Mouse (Mus musculus) neural tube, embryonic 13.5 days (tissue): ENCODE measurements around the gene Yipf2. TPM values are rescaled to one million over a fixed set of nuclear protein-coding genes. Genes with fewer than 3 reads are reported as not detected.

ENCODE experiments used
- ATAC-seq: fragments of 200-750 bp; cut with Nextera tagmentation; 2 replicates; pipeline ENCODE4 v1.8.0; 2017; ENCODE audit warnings: low read depth, mild to moderate bottlenecking, moderate TSS enrichment, moderate library complexity
- H3K27ac ChIP-seq: fragments of 300-500 bp; sonication (generic); replicated peaks from 2 replicates; pipeline ENCODE4 v1.5.1; 2015; ENCODE audit warnings: moderate library complexity, mild to moderate bottlenecking, inconsistent platforms
- H3K27me3 ChIP-seq: fragments of 300-500 bp; sonication (generic); 2 replicates; pipeline ENCODE4 v1.6.1; 2015; ENCODE audit warnings: mild to moderate bottlenecking, inconsistent platforms
- H3K36me3 ChIP-seq: fragments of 300-500 bp; sonication (generic); 2 replicates; pipeline ENCODE4 v1.6.1; 2015; ENCODE audit warnings: mild to moderate bottlenecking, inconsistent platforms
- H3K4me1 ChIP-seq: fragments of 300-500 bp; sonication (generic); replicated peaks from 2 replicates; pipeline ENCODE4 v1.6.1; 2015; ENCODE audit warnings: inconsistent platforms
- H3K4me2 ChIP-seq: fragments of 300-500 bp; sonication (generic); 2 replicates; pipeline ENCODE4 v1.6.1; 2015; ENCODE audit warnings: inconsistent platforms, mild to moderate bottlenecking, moderate library complexity
- H3K4me3 ChIP-seq: fragments of 300-500 bp; sonication (generic); 2 replicates; pipeline ENCODE4 v1.5.1; 2015; ENCODE audit warnings: mild to moderate bottlenecking, inconsistent platforms
- H3K9ac ChIP-seq: fragments of 300-500 bp; sonication (generic); 2 replicates; pipeline ENCODE4 v1.6.1; 2015; ENCODE audit warnings: moderate library complexity, mild to moderate bottlenecking, inconsistent platforms
- H3K9me3 ChIP-seq: fragments of 300-500 bp; sonication (generic); 2 replicates; pipeline ENCODE4 v1.6.1; 2016; ENCODE audit warnings: inconsistent platforms
- whole genome bisulfite sequencing: fragments of 180-500 bp; shearing (Covaris S2); methylation state at CpG from one replicate; pipeline ENCODE4 v1.1.7; 2015; 5-methylcytosine and 5-hydroxymethylcytosine counted together
- polyA plus RNA-seq: library from polyadenylated mRNA; unstranded; fragments of >200 nt; fragmentation: Nextera tagmentation; extraction: Ambion mirVana; gene quantifications from 2 replicates; pipeline ENCODE4 v1.2.1, GENCODE M21; 2015

Gene Yipf2
- polyA plus RNA-seq, 1 experiment from 2014 or later: 23.5 TPM

GRCm38 (mm10) chr9:21568657-21569255 is 23.9 kb downstream of the Yipf2 start:
- no peak overlapping the region for H3K9ac ChIP-seq
- H3K27ac ChIP-seq: no peak overlapping the region
- no peaks in the 10 kb centered on the region for H3K9me3 ChIP-seq
- ATAC-seq: no peak
- 0 out of 2 replicates have a peak, but pooled peaks cover 3% of the 10 kb centered on the region for H3K4me1 ChIP-seq
- H3K27me3 ChIP-seq: no peaks in the 10 kb centered on the region
- WGBS: 87% methylated on average over 8 of the region's 8 CpGs
- peaks cover 48% of the 10 kb centered on the region for H3K36me3 ChIP-seq
- no peak overlapping the region for H3K4me2 ChIP-seq
- no peak overlapping the region for H3K4me3 ChIP-seq

DNA sequence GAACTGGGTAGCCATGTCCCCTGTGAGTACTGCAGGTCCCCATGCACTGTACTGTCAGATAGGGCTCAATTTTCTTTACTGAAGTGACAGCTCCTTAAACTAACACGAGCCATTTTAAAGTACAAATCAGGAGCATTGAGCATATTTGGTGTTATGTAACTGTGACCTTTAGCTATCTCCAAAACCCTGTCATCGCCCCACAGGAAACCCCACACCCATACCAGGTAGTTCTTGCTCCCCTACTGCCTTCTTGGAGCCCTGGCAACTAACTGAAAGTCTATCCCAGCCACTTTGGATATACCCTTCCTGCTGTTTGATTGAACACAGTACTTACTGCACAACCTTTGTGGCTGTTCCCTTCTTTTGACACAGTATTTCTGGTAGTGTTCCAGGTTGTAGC is 25.6 kb downstream of the Yipf2 start:
- H3K36me3 ChIP-seq: peaks cover 37% of the 10 kb centered on the region
- no peak overlapping the region for H3K4me2 ChIP-seq
- H3K4me3 ChIP-seq: no peak overlapping the region
- no peak overlapping the region for H3K9ac ChIP-seq
- WGBS: 90% methylated on average over 2 of the region's 2 CpGs
- H3K4me1 ChIP-seq: 0 out of 2 replicates have a peak, but pooled peaks cover 3% of the 10 kb centered on the region
- H3K9me3 ChIP-seq: no peaks in the 10 kb centered on the region
- no peak for ATAC-seq
- no peaks in the 10 kb centered on the region for H3K27me3 ChIP-seq
- no peak overlapping the region for H3K27ac ChIP-seq

GRCm38 (mm10) chr9:21566538-21566937 is 26.1 kb downstream of the Yipf2 start:
- Histone ChIP-seq H3K27ac (no peak overlapping the region), H3K9ac (no peak overlapping the region), H3K4me3 (no peak overlapping the region), H3K36me3 (peaks cover 35% of the 10 kb centered on the region), H3K4me2 (no peak overlapping the region), H3K4me1 (0 out of 2 replicates have a peak, but pooled peaks cover 3% of the 10 kb centered on the region), H3K9me3 (no peaks in the 10 kb centered on the region), H3K27me3 (no peaks in the 10 kb centered on the region)
- no peak for ATAC-seq
- WGBS: 95% methylated on average over 1 of the region's 1 CpGs

- Histone ChIP-seq H3K9ac (no peak overlapping the region), H3K27ac (no peak overlapping the region), H3K4me2 (no peak overlapping the region)
Measured at GRCm38 (mm10) chr9:21565004-21565586, 27.5 kb downstream of the Yipf2 start.

GRCm38 (mm10) chr9:21564420-21564819 is 28.2 kb downstream of the Yipf2 start:
- no peak for ATAC-seq
- 77% methylated on average over 1 of the region's 1 CpGs for WGBS
- H3K9ac ChIP-seq: no peak overlapping the region
- H3K4me1 ChIP-seq: 0 out of 2 replicates have a peak, but pooled peaks cover 3% of the 10 kb centered on the region
- H3K4me2 ChIP-seq: no peak overlapping the region
- no peak overlapping the region for H3K27ac ChIP-seq
- no peak overlapping the region for H3K4me3 ChIP-seq
- H3K9me3 ChIP-seq: no peaks in the 10 kb centered on the region
- peaks cover 21% of the 10 kb centered on the region for H3K36me3 ChIP-seq
- H3K27me3 ChIP-seq: no peaks in the 10 kb centered on the region

More at GRCm38 (mm10) chr9:21565004-21565586, 27.5 kb downstream of the Yipf2 start:
- H3K9me3 ChIP-seq: no peaks in the 10 kb centered on the region
- H3K27me3 ChIP-seq: no peaks in the 10 kb centered on the region
- WGBS: 89% methylated on average over 4 of the region's 4 CpGs
- peaks cover 28% of the 10 kb centered on the region for H3K36me3 ChIP-seq
- H3K4me1 ChIP-seq: 0 out of 2 replicates have a peak, but pooled peaks cover 3% of the 10 kb centered on the region
- ATAC-seq: no peak
- no peak overlapping the region for H3K4me3 ChIP-seq

DNA sequence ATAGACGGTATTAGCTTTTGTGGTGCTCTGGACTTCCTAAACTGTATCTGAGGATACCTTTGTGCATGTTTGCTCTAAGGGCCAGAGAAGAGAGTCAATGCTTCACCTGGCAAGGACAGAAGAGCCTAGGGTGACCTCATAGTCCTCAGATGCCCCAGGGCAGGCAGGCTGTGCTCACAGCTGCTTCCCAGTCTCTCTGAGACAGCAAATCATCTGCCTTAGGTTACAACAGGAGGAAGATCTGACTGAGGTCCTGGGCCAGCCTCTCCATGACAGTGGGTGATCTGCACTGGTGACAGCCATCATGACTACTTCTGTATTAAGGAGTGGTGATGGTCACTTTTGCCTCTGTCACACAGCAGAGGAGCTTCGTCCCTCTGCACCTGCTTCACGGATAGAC is 33.5 kb downstream of the Yipf2 start:
- H3K27me3 ChIP-seq: no peaks in the 10 kb centered on the region
- H3K4me2 ChIP-seq: no peak overlapping the region
- no peak for ATAC-seq
- H3K27ac ChIP-seq: no peak overlapping the region
- no peak overlapping the region for H3K9ac ChIP-seq
- H3K36me3 ChIP-seq: peaks cover 21% of the 10 kb centered on the region
- WGBS: 95% methylated on average over 3 of the region's 3 CpGs
- no peak overlapping the region for H3K4me3 ChIP-seq
- no peaks in the 10 kb centered on the region for H3K9me3 ChIP-seq
- peaks cover 24% of the 10 kb centered on the region for H3K4me1 ChIP-seq

GRCm38 (mm10) chr9:21558366-21558765 is 34.3 kb downstream of the Yipf2 start:
- Histone ChIP-seq H3K27ac (no peak overlapping the region), H3K9me3 (no peaks in the 10 kb centered on the region), H3K36me3 (peaks cover 29% of the 10 kb centered on the region), H3K27me3 (no peaks in the 10 kb centered on the region), H3K4me1 (peaks cover 24% of the 10 kb centered on the region), H3K9ac (no peak overlapping the region), H3K4me2 (no peak overlapping the region), H3K4me3 (no peak overlapping the region)
- WGBS: 85% methylated on average over 4 of the region's 4 CpGs
- no peak for ATAC-seq

- Histone ChIP-seq H3K9me3 (no peaks in the 10 kb centered on the region), H3K36me3 (peaks cover 32% of the 10 kb centered on the region), H3K27ac (0 out of 2 replicates have a peak overlapping the region, but pooled peaks have one; percentile 33), H3K9ac (no peak overlapping the region), H3K4me1 (peaks cover 24% of the 10 kb centered on the region), H3K27me3 (no peaks in the 10 kb centered on the region), H3K4me2 (no peak overlapping the region), H3K4me3 (no peak overlapping the region)
- WGBS: 89% methylated on average over 2 of the region's 2 CpGs
- no peak for ATAC-seq
Measured at GRCm38 (mm10) chr9:21557556-21557955, 35.1 kb downstream of the Yipf2 start.

GRCm38 (mm10) chr9:21556996-21557395 is 35.6 kb downstream of the Yipf2 start:
- Histone ChIP-seq H3K36me3 (peaks cover 30% of the 10 kb centered on the region), H3K27me3 (no peaks in the 10 kb centered on the region), H3K4me1 (peaks cover 24% of the 10 kb centered on the region), H3K9me3 (no peaks in the 10 kb centered on the region), H3K4me3 (no peak overlapping the region), H3K9ac (no peak overlapping the region), H3K27ac (0 out of 2 replicates have a peak overlapping the region, but pooled peaks have one; percentile 33), H3K4me2 (no peak overlapping the region)
- WGBS: 83% methylated on average over 2 of the region's 2 CpGs
- no peak for ATAC-seq

GRCm38 (mm10) chr9:21555198-21555742 is 37.4 kb downstream of the Yipf2 start:
- H3K4me2 ChIP-seq: no peak overlapping the region
- no peak overlapping the region for H3K27ac ChIP-seq
- peaks cover 33% of the 10 kb centered on the region for H3K36me3 ChIP-seq
- H3K9me3 ChIP-seq: no peaks in the 10 kb centered on the region
- H3K4me1 ChIP-seq: peaks cover 34% of the 10 kb centered on the region
- H3K27me3 ChIP-seq: no peaks in the 10 kb centered on the region
- WGBS: 85% methylated on average over 6 of the region's 6 CpGs
- no peak overlapping the region for H3K4me3 ChIP-seq
- no peak for ATAC-seq
- no peak overlapping the region for H3K9ac ChIP-seq

GRCm38 (mm10) chr9:21553607-21554273 is 38.9 kb downstream of the Yipf2 start:
- no peaks in the 10 kb centered on the region for H3K9me3 ChIP-seq
- no peak overlapping the region for H3K9ac ChIP-seq
- no peaks in the 10 kb centered on the region for H3K27me3 ChIP-seq
- H3K4me2 ChIP-seq: no peak overlapping the region
- ATAC-seq: no peak
- H3K4me3 ChIP-seq: no peak overlapping the region
- H3K36me3 ChIP-seq: peaks cover 39% of the 10 kb centered on the region
- 91% methylated on average over 6 of the region's 6 CpGs for WGBS
- H3K27ac ChIP-seq: no peak overlapping the region
- peaks cover 41% of the 10 kb centered on the region for H3K4me1 ChIP-seq

GRCm38 (mm10) chr9:21551049-21551448 is 41.6 kb downstream of the Yipf2 start:
- Histone ChIP-seq H3K36me3 (peaks cover 32% of the 10 kb centered on the region), H3K4me2 (no peak overlapping the region), H3K27me3 (no peaks in the 10 kb centered on the region), H3K9me3 (no peaks in the 10 kb centered on the region), H3K4me3 (no peak overlapping the region), H3K4me1 (peaks cover 33% of the 10 kb centered on the region), H3K9ac (no peak overlapping the region), H3K27ac (no peak overlapping the region)
- 92% methylated on average over 2 of the region's 2 CpGs for WGBS
- no peak for ATAC-seq
